ENCODE assay signal across 8 mouse cellular contexts in the genomic region with DNA sequence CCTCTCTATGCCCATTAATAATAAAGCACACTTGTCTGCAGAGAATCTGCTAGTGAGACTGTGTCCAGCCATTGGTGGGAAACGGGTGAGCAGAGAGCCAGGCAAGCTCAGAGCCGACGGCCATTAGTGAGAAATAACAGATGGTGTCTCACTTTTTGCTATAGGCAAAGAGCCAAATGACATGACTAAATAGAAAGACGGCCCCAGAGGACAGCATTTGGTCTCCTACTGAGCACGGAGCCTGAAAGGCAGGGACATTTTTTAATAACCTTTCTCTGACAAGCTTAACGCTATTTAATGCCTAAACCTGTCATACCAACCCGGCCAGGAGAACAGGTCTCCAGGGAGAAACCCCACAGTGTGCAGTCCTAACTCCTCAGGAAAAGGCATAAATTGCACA. TPM values are rescaled to one million over a fixed set of nuclear protein-coding genes. Genes with fewer than 3 reads are reported as not detected.
DNase-seq lines count a peak whose midpoint lies in the region; ATAC-seq lines count a peak whose summit lies in the region.

No protein-coding gene starts in this region.

- ATAC-seq in heart, embryonic 12.5 days (ENCODE audit: insufficient number of reproducible peaks, low FRiP score): no peak
- peak; percentile 92 for ATAC-seq in forebrain, embryonic 14.5 days
- peak; percentile 90 for ATAC-seq in midbrain, embryonic 14.5 days (ENCODE audit: low FRiP score, low TSS enrichment)

- H3K9me3 ChIP-seq in heart, embryonic 12.5 days (replicated peaks): no peaks in the 10 kb centered on the region
- no peaks in the 10 kb centered on the region for H3K9me3 ChIP-seq in forebrain, embryonic 14.5 days (replicated peaks; ENCODE audit: control insufficient read depth, low read length)
- H3K9me3 ChIP-seq in midbrain, embryonic 14.5 days (ENCODE audit: control insufficient read depth, low read length): no peaks in the 10 kb centered on the region

- no peaks in the 10 kb centered on the region for H3K36me3 ChIP-seq in heart, embryonic 12.5 days
- no peaks in the 10 kb centered on the region for H3K36me3 ChIP-seq in forebrain, embryonic 14.5 days (ENCODE audit: control insufficient read depth, insufficient read depth, low read length)
- no peaks in the 10 kb centered on the region for H3K36me3 ChIP-seq in midbrain, embryonic 14.5 days (ENCODE audit: control insufficient read depth, insufficient read depth, low read length)

- DNase-seq in heart, adult 11 months: peak; percentile 88
- DNase-seq in brain, adult 2 months (ENCODE audit: low read depth, low spot score): peak; percentile 83
- DNase-seq in forebrain, embryonic 14.5 days (ENCODE audit: low spot score): peak; percentile 85
- DNase-seq in midbrain, embryonic 14.5 days: peak; percentile 83
- no peak for DNase-seq in thymus, postnatal 4 days
- DNase-seq in right cerebral cortex, adult 2 months (ENCODE audit: low spot score in 2 of 2): no peak
- no peak for DNase-seq in right cerebral cortex, postnatal 36 days (ENCODE audit: low spot score in 2 of 2)

- H3K4me3 ChIP-seq in heart, embryonic 12.5 days: no peak overlapping the region
- H3K4me3 ChIP-seq in forebrain, embryonic 14.5 days (ENCODE audit: low read depth, low read length): no peak overlapping the region
- H3K4me3 ChIP-seq in midbrain, embryonic 14.5 days (replicated peaks; ENCODE audit: low read depth, low read length): no peak overlapping the region

- WGBS in heart, embryonic 12.5 days: 49% methylated on average over 7 of the region's 7 CpGs
- WGBS in forebrain, embryonic 14.5 days: 24% methylated on average over 7 of the region's 7 CpGs
- WGBS in midbrain, embryonic 14.5 days: 13% methylated on average over 7 of the region's 7 CpGs

- H3K9ac ChIP-seq in heart, embryonic 12.5 days: no peak overlapping the region
- no peak overlapping the region for H3K9ac ChIP-seq in forebrain, embryonic 14.5 days (ENCODE audit: low read length)
- no peak overlapping the region for H3K9ac ChIP-seq in midbrain, embryonic 14.5 days (replicated peaks; ENCODE audit: low read length)

- H3K4me2 ChIP-seq in heart, embryonic 12.5 days: no peak overlapping the region
- H3K4me2 ChIP-seq in forebrain, embryonic 14.5 days (ENCODE audit: low read length): no peak overlapping the region
- no peak overlapping the region for H3K4me2 ChIP-seq in midbrain, embryonic 14.5 days (ENCODE audit: low read length)

- no peak overlapping the region for H3K27ac ChIP-seq in heart, embryonic 12.5 days (ENCODE audit: poor library complexity, severe bottlenecking)
- H3K27ac ChIP-seq in forebrain, embryonic 14.5 days (ENCODE audit: low read depth, low read length): peak overlapping the region; percentile 15; the same call in 1 of the 2 replicates
- peak overlapping the region; percentile 77 for H3K27ac ChIP-seq in midbrain, embryonic 14.5 days (replicated peaks; ENCODE audit: low read depth, low read length)

- no peaks in the 10 kb centered on the region for H3K4me1 ChIP-seq in heart, embryonic 12.5 days (replicated peaks)
- H3K4me1 ChIP-seq in forebrain, embryonic 14.5 days (ENCODE audit: control insufficient read depth, insufficient read depth, low read length): 0 out of 2 replicates have a peak, but pooled peaks cover 6% of the 10 kb centered on the region
- H3K4me1 ChIP-seq in midbrain, embryonic 14.5 days (ENCODE audit: control insufficient read depth, insufficient read depth, low read length): peaks cover 11% of the 10 kb centered on the region

- no peaks in the 10 kb centered on the region for H3K27me3 ChIP-seq in heart, embryonic 12.5 days (replicated peaks)
- no peaks in the 10 kb centered on the region for H3K27me3 ChIP-seq in forebrain, embryonic 14.5 days (replicated peaks; ENCODE audit: control insufficient read depth, insufficient read depth, low read length)
- H3K27me3 ChIP-seq in midbrain, embryonic 14.5 days (ENCODE audit: control insufficient read depth, insufficient read depth, low read length): no peaks in the 10 kb centered on the region

RNA-seq across cellular contexts. Expression of a gene that starts 29.9 kb away (rescaled TPM):
- polyA plus RNA-seq in heart, embryonic 12.5 days (2016; fragmentation: Nextera tagmentation; extraction: Ambion mirVana): 7.1 and 8.1 TPM in 2 replicates
- polyA plus RNA-seq in forebrain, embryonic 14.5 days (2014; fragmentation: Nextera tagmentation; extraction: Ambion mirVana): 14.9 and 17.2 TPM in 2 replicates
- 13.8 and 20.9 TPM in 2 replicates for polyA plus RNA-seq in midbrain, embryonic 14.5 days (2014; fragmentation: Nextera tagmentation; extraction: Ambion mirVana)

RNA-seq across cellular contexts. Expression of a gene that starts 30.1 kb away (rescaled TPM):
- polyA plus RNA-seq in heart, embryonic 12.5 days (2016; fragmentation: Nextera tagmentation; extraction: Ambion mirVana): 9.5 and 9.7 TPM in 2 replicates
- polyA plus RNA-seq in forebrain, embryonic 14.5 days (2014; fragmentation: Nextera tagmentation; extraction: Ambion mirVana): 6.4 and 7.3 TPM in 2 replicates
- 11.6 and 12.1 TPM in 2 replicates for polyA plus RNA-seq in midbrain, embryonic 14.5 days (2014; fragmentation: Nextera tagmentation; extraction: Ambion mirVana)

Comparison
In these comparisons a context has a peak if more than half of its experiments do, and no peak if none do; other contexts are left out.
1. DNase-seq: peak in heart, adult 11 months (single experiment), brain, adult 2 months (single experiment), forebrain, embryonic 14.5 days (single experiment) and midbrain, embryonic 14.5 days (single experiment); none in thymus, postnatal 4 days (single experiment), right cerebral cortex, adult 2 months (0 of 2) and right cerebral cortex, postnatal 36 days (0 of 2).